Mouse (Mus musculus) hindbrain, embryonic 13.5 days (tissue): Measurements from ENCODE around the gene Nktr. TPM values are rescaled to one million over a fixed set of nuclear protein-coding genes. Genes with fewer than 3 reads are reported as not detected.

Experiments used
- ATAC-seq: fragments of 200-750 bp; cut with Nextera tagmentation; 2 replicates; pipeline ENCODE4 v1.8.0; 2017; ENCODE audit warnings: moderate TSS enrichment; ENCODE audit not compliant: low FRiP score
- H3K27ac ChIP-seq: fragments of 300-500 bp; sonication (generic); 2 replicates; pipeline ENCODE4 v1.5.1; 2015; ENCODE audit warnings: inconsistent platforms, mild to moderate bottlenecking, moderate library complexity
- H3K27me3 ChIP-seq: fragments of 300-500 bp; sonication (generic); 2 replicates; pipeline ENCODE4 v1.6.1; 2015; ENCODE audit warnings: mild to moderate bottlenecking, inconsistent platforms
- H3K36me3 ChIP-seq: fragments of 300-500 bp; sonication (generic); 2 replicates; pipeline ENCODE4 v1.6.1; 2015; ENCODE audit warnings: mild to moderate bottlenecking, inconsistent platforms
- H3K4me1 ChIP-seq: fragments of 300-500 bp; sonication (generic); replicated peaks from 2 replicates; pipeline ENCODE4 v1.6.1; 2015; ENCODE audit warnings: inconsistent platforms
- H3K4me2 ChIP-seq: fragments of 300-500 bp; sonication (generic); 2 replicates; pipeline ENCODE4 v1.6.1; 2015; ENCODE audit warnings: inconsistent platforms, mild to moderate bottlenecking, moderate library complexity
- H3K4me3 ChIP-seq: fragments of 300-500 bp; sonication (generic); 2 replicates; pipeline ENCODE4 v1.5.1; 2015; ENCODE audit warnings: mild to moderate bottlenecking, inconsistent platforms
- H3K9ac ChIP-seq: fragments of 300-500 bp; sonication (generic); 2 replicates; pipeline ENCODE4 v1.6.1; 2015; ENCODE audit warnings: mild to moderate bottlenecking, inconsistent platforms
- H3K9me3 ChIP-seq: fragments of 300-500 bp; sonication (generic); 2 replicates; pipeline ENCODE4 v1.6.1; 2016; ENCODE audit warnings: inconsistent platforms
- WGBS: fragments of 180-500 bp; shearing (Covaris S2); methylation state at CpG from one replicate; pipeline ENCODE4 v1.1.7; 2015; 5-methylcytosine and 5-hydroxymethylcytosine counted together
- polyA plus RNA-seq: library from polyadenylated mRNA; unstranded; fragments of >200 nt; fragmentation: Nextera tagmentation; extraction: Ambion mirVana; gene quantifications from 2 replicates; pipeline ENCODE4 v1.2.1, GENCODE M21; 2015

Nktr gene
- polyA plus RNA-seq, 1 experiment from 2014 or later: 67.4 TPM

GRCm38 (mm10) chr9:121756785-121757184, 37.8 kb downstream of the Nktr start:
- H3K9ac ChIP-seq: no peak overlapping the region
- H3K27ac ChIP-seq: no peak overlapping the region
- H3K4me1 ChIP-seq: peaks cover 34% of the 10 kb centered on the region
- H3K36me3 ChIP-seq: peaks cover 42% of the 10 kb centered on the region
- H3K27me3 ChIP-seq: no peaks in the 10 kb centered on the region
- no peak for ATAC-seq
- no peak overlapping the region for H3K4me3 ChIP-seq
- no peaks in the 10 kb centered on the region for H3K9me3 ChIP-seq
- no peak overlapping the region for H3K4me2 ChIP-seq
- 93% methylated on average over 3 of the region's 3 CpGs for WGBS

- Histone ChIP-seq H3K36me3 (peaks cover 38% of the 10 kb centered on the region), H3K4me3 (no peak overlapping the region), H3K27ac (no peak overlapping the region), H3K9me3 (no peaks in the 10 kb centered on the region), H3K9ac (0 out of 2 replicates have a peak overlapping the region, but pooled peaks have one; percentile 91), H3K4me2 (no peak overlapping the region), H3K27me3 (no peaks in the 10 kb centered on the region), H3K4me1 (peaks cover 40% of the 10 kb centered on the region)
- WGBS: 69% methylated on average over 3 of the region's 3 CpGs
- no peak for ATAC-seq
Measured at GRCm38 (mm10) chr9:121757432-121757831, 38.5 kb downstream of the Nktr start.

- ATAC-seq: no peak
- H3K4me2 ChIP-seq: peak overlapping the region; percentile 89
- peak overlapping the region; percentile 91 for H3K9ac ChIP-seq
- H3K36me3 ChIP-seq: peaks cover 39% of the 10 kb centered on the region
- no peaks in the 10 kb centered on the region for H3K27me3 ChIP-seq
- H3K4me3 ChIP-seq: peak overlapping the region; percentile 78
- H3K4me1 ChIP-seq: peaks cover 44% of the 10 kb centered on the region
- peak overlapping the region; percentile 91 for H3K27ac ChIP-seq
- 51% methylated on average over 10 of the region's 10 CpGs for WGBS
- no peaks in the 10 kb centered on the region for H3K9me3 ChIP-seq
Measured at GRCm38 (mm10) chr9:121757835-121758814, 39.2 kb downstream of the Nktr start.

GRCm38 (mm10) chr9:121759091-121760081, 40.4 kb downstream of the Nktr start, which contains the start of gene Zfp651:
Gene Zfp651 (plus strand): TSS chr9:121759330.
- peak; percentile 85 for ATAC-seq
- H3K9me3 ChIP-seq: no peaks in the 10 kb centered on the region
- H3K4me3 ChIP-seq: peak within 1 kb of the TSS; percentile 78
- peak within 1 kb of the TSS; percentile 91 for H3K27ac ChIP-seq
- peak within 1 kb of the TSS; percentile 89 for H3K4me2 ChIP-seq
- H3K27me3 ChIP-seq: no peaks in the 10 kb centered on the region
- H3K36me3 ChIP-seq: peaks cover 40% of the 10 kb centered on the region
- H3K4me1 ChIP-seq: peaks cover 44% of the 10 kb centered on the region
- under 1% methylated on average over 89 of the region's 97 CpGs for WGBS
- H3K9ac ChIP-seq: peak within 1 kb of the TSS; percentile 91

- H3K4me1 ChIP-seq: peaks cover 50% of the 10 kb centered on the region
- peak overlapping the region; percentile 78 for H3K4me3 ChIP-seq
- peak overlapping the region; percentile 91 for H3K27ac ChIP-seq
- H3K9me3 ChIP-seq: no peaks in the 10 kb centered on the region
- WGBS: under 1% methylated on average over 35 of the region's 43 CpGs
- ATAC-seq: peak; percentile 39
- H3K9ac ChIP-seq: peak overlapping the region; percentile 91
- peak overlapping the region; percentile 89 for H3K4me2 ChIP-seq
- H3K27me3 ChIP-seq: no peaks in the 10 kb centered on the region
- H3K36me3 ChIP-seq: peaks cover 40% of the 10 kb centered on the region
Measured at GRCm38 (mm10) chr9:121760271-121761090, 41.5 kb downstream of the Nktr start.

GRCm38 (mm10) chr9:121761091-121761665, 42.2 kb downstream of the Nktr start:
- Histone ChIP-seq H3K36me3 (peaks cover 41% of the 10 kb centered on the region), H3K4me1 (peaks cover 50% of the 10 kb centered on the region), H3K4me2 (peak overlapping the region; percentile 89), H3K9ac (peak overlapping the region; percentile 91), H3K27ac (peak overlapping the region; percentile 91), H3K27me3 (no peaks in the 10 kb centered on the region), H3K4me3 (peak overlapping the region; percentile 78), H3K9me3 (no peaks in the 10 kb centered on the region)
- WGBS: 58% methylated on average over 10 of the region's 10 CpGs
- no peak for ATAC-seq

- WGBS: 57% methylated on average over 8 of the region's 8 CpGs
- Histone ChIP-seq H3K9ac (peak overlapping the region; percentile 91; the same call in 1 of the 2 replicates), H3K36me3 (peaks cover 44% of the 10 kb centered on the region), H3K9me3 (no peaks in the 10 kb centered on the region), H3K27me3 (no peaks in the 10 kb centered on the region), H3K4me3 (no peak overlapping the region), H3K4me1 (peaks cover 50% of the 10 kb centered on the region), H3K27ac (no peak overlapping the region), H3K4me2 (peak overlapping the region; percentile 89)
- ATAC-seq: no peak
Measured at GRCm38 (mm10) chr9:121761787-121762186, 42.8 kb downstream of the Nktr start.

- no peaks in the 10 kb centered on the region for H3K9me3 ChIP-seq
- H3K4me3 ChIP-seq: no peak overlapping the region
- 89% methylated on average over 10 of the region's 10 CpGs for WGBS
- peak overlapping the region; percentile 13; the same call in 1 of the 2 replicates for H3K9ac ChIP-seq
- peaks cover 50% of the 10 kb centered on the region for H3K4me1 ChIP-seq
- peaks cover 49% of the 10 kb centered on the region for H3K36me3 ChIP-seq
- no peak overlapping the region for H3K4me2 ChIP-seq
- no peaks in the 10 kb centered on the region for H3K27me3 ChIP-seq
- ATAC-seq: no peak
- H3K27ac ChIP-seq: no peak overlapping the region
Measured at GRCm38 (mm10) chr9:121762248-121762647, 43.3 kb downstream of the Nktr start.

- H3K27me3 ChIP-seq: no peaks in the 10 kb centered on the region
- H3K9me3 ChIP-seq: no peaks in the 10 kb centered on the region
- ATAC-seq: no peak
- peaks cover 46% of the 10 kb centered on the region for H3K4me1 ChIP-seq
- no peak overlapping the region for H3K4me2 ChIP-seq
- no peak overlapping the region for H3K27ac ChIP-seq
- no peak overlapping the region for H3K4me3 ChIP-seq
- peak overlapping the region; percentile 13; the same call in 1 of the 2 replicates for H3K9ac ChIP-seq
- 84% methylated on average over 25 of the region's 25 CpGs for WGBS
- peaks cover 54% of the 10 kb centered on the region for H3K36me3 ChIP-seq
Measured at GRCm38 (mm10) chr9:121762761-121763160, 43.8 kb downstream of the Nktr start.

- no peaks in the 10 kb centered on the region for H3K27me3 ChIP-seq
- peaks cover 63% of the 10 kb centered on the region for H3K36me3 ChIP-seq
- no peak overlapping the region for H3K4me3 ChIP-seq
- no peak overlapping the region for H3K27ac ChIP-seq
- peak overlapping the region; percentile 13; the same call in 1 of the 2 replicates for H3K9ac ChIP-seq
- H3K4me2 ChIP-seq: no peak overlapping the region
- WGBS: 90% methylated on average over 19 of the region's 19 CpGs
- ATAC-seq: no peak
- no peaks in the 10 kb centered on the region for H3K9me3 ChIP-seq
- H3K4me1 ChIP-seq: peaks cover 36% of the 10 kb centered on the region
Measured at GRCm38 (mm10) chr9:121763716-121764115, 44.7 kb downstream of the Nktr start.
